Mouse (Mus musculus) adrenal gland, postnatal 4 days (tissue): ENCODE results near the gene Lrp3. TPM values are rescaled to one million over a fixed set of nuclear protein-coding genes. Genes with fewer than 3 reads are reported as not detected.
"Not testable (repeated sequence)": the region's sequence is repeated elsewhere in the genome, so short reads cannot be mapped to it uniquely, and the experiment has no call there.

ENCODE experiments used
- DNase-seq, 2 experiments: peaks; one replicate each; pipeline ENCODE4 v3.0.0; 2021 to 2022; ENCODE audit warnings: low spot score in 2 of 2, mixed read lengths in 2 of 2
- long read RNA-seq, 2 experiments: library from polyadenylated mRNA; stranded (forward); transcript quantifications; one replicate each; pipeline ENCODE4 v2.0.0; 2021
- total RNA-seq, 2 experiments: library from RNA; stranded (reverse); gene quantifications; 2 replicates each; pipeline ENCODE4 v1.2.3; 2021

The Lrp3 gene
- 10 to 100 TPM; 22.0 to 23.4 TPM for total RNA-seq
- long read RNA-seq, experiment 1, full-length matches to known transcripts: 24 of 38 reads
- long read RNA-seq, experiment 1, partial matches to known transcripts: 5 of 38 reads
- long read RNA-seq, experiment 1, other reads (novel, unspliced or antisense): 9 of 38 reads
- long read RNA-seq, experiment 2, full-length matches to known transcripts: 26 of 49 reads
- long read RNA-seq, experiment 2, partial matches to known transcripts: 7 of 49 reads
- long read RNA-seq, experiment 2, other reads (novel, unspliced or antisense): 16 of 49 reads

GRCm38 (mm10) chr7:35215225-35215624 lies at the start of gene Lrp3:
TSS of gene Lrp3 (minus strand) at chr7:35215498.
- peak; percentile 56 to 57 for DNase-seq

- peak in 1 of 2 experiments; percentile 15 for DNase-seq
Measured at GRCm38 (mm10) chr7:35264746-35265145, 49.4 kb upstream of the Lrp3 start.

GRCm38 (mm10) chr7:35263595-35264489 lies 48.5 kb upstream of the Lrp3 start:
- DNase-seq: no peak

GRCm38 (mm10) chr7:35259384-35259783 lies 44.1 kb upstream of the Lrp3 start:
- no peak for DNase-seq

GRCm38 (mm10) chr7:35258294-35258693 lies 43.0 kb upstream of the Lrp3 start:
- no peak for DNase-seq

GRCm38 (mm10) chr7:35252041-35252558 lies 36.8 kb upstream of the Lrp3 start:
- no peak for DNase-seq

- DNase-seq: not testable (repeated sequence)
Measured at GRCm38 (mm10) chr7:35237935-35238334, 22.6 kb upstream of the Lrp3 start.

GRCm38 (mm10) chr7:35235308-35235707 lies 20.0 kb upstream of the Lrp3 start:
- peak in 1 of 2 experiments; percentile 35 for DNase-seq

- DNase-seq: peak; percentile 96 to 98
Measured at GRCm38 (mm10) chr7:35234361-35235245, 19.3 kb upstream of the Lrp3 start.

GRCm38 (mm10) chr7:35233861-35234260 lies 18.6 kb upstream of the Lrp3 start:
- no peak for DNase-seq

- no peak for DNase-seq
Measured at GRCm38 (mm10) chr7:35232796-35233455, 17.6 kb upstream of the Lrp3 start.

- no peak for DNase-seq
Measured at GRCm38 (mm10) chr7:35230333-35230732, 15.0 kb upstream of the Lrp3 start.

- DNase-seq: no peak
Measured at GRCm38 (mm10) chr7:35220694-35221365, 5.5 kb upstream of the Lrp3 start.

GRCm38 (mm10) chr7:35215731-35216130 lies 433 bp upstream of the Lrp3 start:
- no peak for DNase-seq

- DNase-seq: no peak
Measured at GRCm38 (mm10) chr7:35214442-35215222, 666 bp downstream of the Lrp3 start.

GRCm38 (mm10) chr7:35211791-35212190 lies 3.5 kb downstream of the Lrp3 start:
- DNase-seq: no peak

GRCm38 (mm10) chr7:35199755-35200154 lies 15.5 kb downstream of the Lrp3 start:
- DNase-seq: no peak

GRCm38 (mm10) chr7:35198981-35199754 lies 16.1 kb downstream of the Lrp3 start:
- DNase-seq: no peak
